25 mouse cellular contexts compared by ENCODE assay signal in the genomic region with DNA sequence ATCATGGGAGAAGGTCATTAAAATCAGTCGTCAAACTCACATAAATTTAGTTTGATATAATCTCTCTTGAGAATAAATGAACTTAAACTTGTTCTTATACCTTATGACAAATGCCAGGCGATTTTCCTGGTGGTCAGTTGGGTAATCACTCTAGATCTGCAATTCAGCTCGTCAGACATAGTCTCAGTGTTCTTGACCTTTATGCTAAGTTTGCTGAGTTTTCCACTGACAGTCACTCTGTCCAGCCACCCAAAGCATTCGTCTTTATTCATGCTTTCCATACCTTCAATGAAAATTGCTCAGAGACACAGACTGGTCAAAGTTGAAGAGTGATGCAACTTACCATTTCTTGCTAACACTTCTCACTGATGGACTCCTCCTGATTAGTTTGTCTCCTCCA.
"Had no signal": no experiment of that assay in that cellular context is flagged by ENCODE, and none has a peak within 500 bp of the region (broad histone marks: within the 10 kb centered on the region; RNA-seq: fewer than 3 reads in every experiment).

No protein-coding gene starts in this region.

- DNase-seq: gastrocnemius, postnatal 14 days; gastrocnemius, postnatal 36 days; heart, adult 2 months; heart, postnatal 14 days; heart, postnatal 36 days; kidney, adult 18-20 months; kidney, adult 8-10 months; kidney, postnatal 10 days; kidney, postnatal 25 days; kidney, postnatal 4 days; layer of hippocampus, adult 9-11 months; layer of hippocampus, postnatal 36 days; liver; liver, embryonic 13.5 days; liver, postnatal 0 days had no signal

- H3K27ac ChIP-seq: heart, adult 2 months; heart, embryonic 13.5 days; heart, embryonic 15.5 days; hindbrain, embryonic 10.5 days; hindbrain, embryonic 12.5 days; hindbrain, embryonic 14.5 days; intestine, embryonic 15.5 days; layer of hippocampus, adult 2 months; limb, embryonic 10.5 days; limb, embryonic 12.5 days; liver, embryonic 13.5 days; liver, embryonic 15.5 days had no signal

- H3K4me3 ChIP-seq: heart, adult 2 months; heart, embryonic 13.5 days; heart, embryonic 15.5 days; hindbrain, embryonic 10.5 days; hindbrain, embryonic 12.5 days; intestine, embryonic 15.5 days; layer of hippocampus, adult 2 months; limb, embryonic 10.5 days; limb, embryonic 12.5 days; liver, embryonic 13.5 days; liver, embryonic 15.5 days had no signal
